Mouse (Mus musculus) hindbrain, postnatal 0 days (tissue): ENCODE measurements around the gene Olfr551. TPM values are rescaled to one million over a fixed set of nuclear protein-coding genes. Genes with fewer than 3 reads are reported as not detected.

Experiments used
- ATAC-seq: fragments of 200-750 bp; cut with Nextera tagmentation; 2 replicates; pipeline ENCODE4 v1.8.0; 2017; ENCODE audit warnings: mild to moderate bottlenecking, moderate TSS enrichment, moderate library complexity
- DNase-seq: peaks from one replicate; pipeline ENCODE4 v3.0.0-alpha.2; 2015; ENCODE audit warnings: low spot score
- H3K27ac ChIP-seq: fragments of 300-500 bp; sonication (generic); 2 replicates; pipeline ENCODE4 v1.5.1; 2014; ENCODE audit warnings: mild to moderate bottlenecking
- H3K27me3 ChIP-seq: fragments of 300-500 bp; sonication (generic); 2 replicates; pipeline ENCODE4 v1.6.1; 2014; ENCODE audit warnings: low read length, mixed read lengths; ENCODE audit not compliant: insufficient read depth
- H3K36me3 ChIP-seq: fragments of 300-500 bp; sonication (generic); 2 replicates; pipeline ENCODE4 v1.6.1; 2014; ENCODE audit warnings: low read length, mixed read lengths; ENCODE audit not compliant: insufficient read depth
- H3K4me1 ChIP-seq: fragments of 300-500 bp; sonication (generic); 2 replicates; pipeline ENCODE4 v1.6.1; 2014; ENCODE audit warnings: antibody characterized with exemption, low read length, mixed read lengths; ENCODE audit not compliant: insufficient read depth
- H3K4me2 ChIP-seq: fragments of 300-500 bp; sonication (generic); 2 replicates; pipeline ENCODE4 v1.6.1; 2014; ENCODE audit warnings: low read depth, mild to moderate bottlenecking, low read length, moderate library complexity, mixed read lengths
- H3K4me3 ChIP-seq: fragments of 300-500 bp; sonication (generic); 2 replicates; pipeline ENCODE4 v1.5.1; 2014; ENCODE audit warnings: low read length
- H3K9ac ChIP-seq: fragments of 300-500 bp; sonication (generic); replicated peaks from 2 replicates; pipeline ENCODE4 v1.6.1; 2014; ENCODE audit warnings: mild to moderate bottlenecking, low read length, moderate library complexity, mixed read lengths
- H3K9me3 ChIP-seq: fragments of 300-500 bp; sonication (generic); 2 replicates; pipeline ENCODE4 v1.6.1; 2016; ENCODE audit warnings: low read length, mixed read lengths
- CTCF ChIP-seq: IDR thresholded peaks from 2 replicates; pipeline ENCODE4 v1.5.1; 2016; ENCODE audit warnings: antibody characterized with exemption, control low read depth, low read depth
- WGBS: fragments of 180-500 bp; shearing (Covaris S2); extraction: QIAGEN DNeasy Blood & Tissue Kit; methylation state at CpG from one replicate; pipeline ENCODE4 v1.1.7; 2014; 5-methylcytosine and 5-hydroxymethylcytosine counted together
- polyA plus RNA-seq: library from polyadenylated mRNA; unstranded; fragments of >200 nt; fragmentation: Nextera tagmentation; extraction: Ambion mirVana; gene quantifications from 2 replicates; pipeline ENCODE4 v1.2.1, GENCODE M21; 2015
- total RNA-seq: library from RNA; depleted of rRNA; stranded (reverse); fragments of >200 nt; gene quantifications from 2 replicates; pipeline ENCODE4 v1.2.3, GENCODE M21; 2014

Olfr551 gene
- total and polyA plus RNA-seq, 2 experiments from 2014 or later, result not detected

DNA sequence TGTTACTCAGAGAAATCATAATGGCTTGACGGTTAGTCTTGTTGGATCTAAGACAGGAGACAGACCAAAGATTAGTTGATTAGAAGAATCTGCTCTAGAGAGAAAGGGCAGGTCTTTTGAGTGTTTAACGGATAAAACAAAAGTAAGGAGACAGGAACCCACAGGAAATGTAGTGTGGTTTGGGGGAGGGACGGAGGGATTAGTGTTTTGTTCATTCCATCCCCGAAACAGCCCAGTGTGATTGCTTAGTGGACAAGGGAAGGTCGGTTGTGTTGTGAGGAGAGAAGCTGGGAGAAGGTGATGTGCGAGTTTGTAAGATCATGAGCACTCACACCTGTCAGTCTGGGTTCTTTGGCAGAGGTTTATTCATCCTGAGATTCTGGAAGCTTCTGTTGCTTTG, 15.7 kb downstream of the Olfr551 start:
- H3K9me3 ChIP-seq, result no peaks in the 10 kb centered on the region
- TF ChIP-seq CTCF, result no peak
- H3K4me3 ChIP-seq, result no peak overlapping the region
- no peak overlapping the region for H3K27ac ChIP-seq
- 0 out of 2 replicates have a peak, but pooled peaks cover 4% of the 10 kb centered on the region for H3K4me1 ChIP-seq
- no peaks in the 10 kb centered on the region for H3K27me3 ChIP-seq
- 68% methylated on average over 6 of the region's 6 CpGs for WGBS
- no peak overlapping the region for H3K9ac ChIP-seq
- H3K36me3 ChIP-seq, result no peaks in the 10 kb centered on the region
- ATAC-seq (no peak), DNase-seq (no peak)
- no peak overlapping the region for H3K4me2 ChIP-seq

DNA sequence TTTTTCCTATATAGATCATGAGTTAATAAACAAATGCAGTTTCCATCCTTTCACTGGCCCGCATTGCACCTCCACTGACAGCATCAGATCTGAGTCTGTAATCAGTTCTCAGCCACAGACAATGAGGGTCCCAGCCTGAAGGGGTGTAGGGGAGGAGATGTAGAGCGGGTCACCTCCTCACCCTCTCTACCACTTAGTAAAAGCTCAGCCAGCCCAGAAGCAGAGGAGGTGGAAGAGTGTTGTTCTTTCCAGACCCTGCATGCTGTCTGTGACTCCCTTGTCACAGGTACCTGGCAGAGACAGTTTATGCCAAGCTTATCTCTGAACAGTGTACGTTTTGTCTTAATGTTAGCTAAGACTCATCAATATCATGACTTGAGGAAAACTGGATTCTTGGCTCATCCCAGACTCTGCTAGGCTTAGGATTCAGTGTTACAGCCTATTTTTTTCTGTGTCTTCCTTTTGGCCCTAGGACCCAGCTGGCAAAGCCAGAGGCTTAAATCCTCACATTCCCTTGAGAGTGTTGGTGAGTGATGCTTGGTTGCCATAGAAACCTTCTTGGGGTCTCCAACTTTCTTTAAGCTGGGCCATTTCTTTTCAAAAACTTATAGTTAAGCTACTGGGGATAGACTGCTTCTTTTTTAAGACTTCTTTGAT, 18.4 kb downstream of the Olfr551 start:
- Histone ChIP-seq H3K9me3 (no peaks in the 10 kb centered on the region), H3K36me3 (no peaks in the 10 kb centered on the region), H3K4me3 (no peak overlapping the region), H3K9ac (no peak overlapping the region), H3K27ac (no peak overlapping the region), H3K4me2 (no peak overlapping the region), H3K4me1 (0 out of 2 replicates have a peak, but pooled peaks cover 4% of the 10 kb centered on the region), H3K27me3 (no peaks in the 10 kb centered on the region)
- ATAC-seq (peak; percentile 21; the same call in 1 of the 2 replicates), DNase-seq (peak; percentile 59)
- 61% methylated on average over 3 of the region's 3 CpGs for WGBS
- no peak for TF ChIP-seq CTCF

DNA sequence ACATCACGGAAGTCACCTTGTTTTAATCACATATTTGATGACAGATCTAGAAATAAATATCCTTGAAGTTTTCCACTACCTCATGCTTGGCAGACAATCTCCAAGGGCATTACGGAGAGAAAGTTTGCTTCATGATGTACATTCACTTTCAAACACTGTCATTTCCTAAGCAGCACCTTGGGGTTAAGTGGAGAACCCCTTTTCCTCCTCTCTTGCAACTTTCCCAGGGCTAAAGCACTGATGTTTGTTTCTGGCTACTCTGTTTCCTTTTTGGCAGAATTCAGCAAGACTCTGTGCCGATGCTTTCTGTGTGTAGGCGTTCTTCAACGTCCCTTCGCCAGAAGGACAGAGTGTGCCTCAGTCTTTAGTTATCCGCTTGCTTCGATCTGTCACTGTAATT, 20.5 kb downstream of the Olfr551 start, which contains the start of gene Olfr550:
Olfr550 (plus strand) TSS at position 301 of the 400 bp plus-strand sequence.
- H3K27me3 ChIP-seq, result no peaks in the 10 kb centered on the region
- H3K9me3 ChIP-seq, result no peaks in the 10 kb centered on the region
- H3K27ac ChIP-seq, result no peak within 1 kb of the TSS
- no peaks in the 10 kb centered on the region for H3K36me3 ChIP-seq
- no peak for ATAC-seq
- no peak within 1 kb of the TSS for H3K9ac ChIP-seq
- no peak for TF ChIP-seq CTCF
- no peak within 1 kb of the TSS for H3K4me2 ChIP-seq
- no peak within 1 kb of the TSS for H3K4me3 ChIP-seq
- no peak for DNase-seq
- WGBS, result 95% methylated on average over 8 of the region's 8 CpGs
- 0 out of 2 replicates have a peak, but pooled peaks cover 4% of the 10 kb centered on the region for H3K4me1 ChIP-seq

DNA sequence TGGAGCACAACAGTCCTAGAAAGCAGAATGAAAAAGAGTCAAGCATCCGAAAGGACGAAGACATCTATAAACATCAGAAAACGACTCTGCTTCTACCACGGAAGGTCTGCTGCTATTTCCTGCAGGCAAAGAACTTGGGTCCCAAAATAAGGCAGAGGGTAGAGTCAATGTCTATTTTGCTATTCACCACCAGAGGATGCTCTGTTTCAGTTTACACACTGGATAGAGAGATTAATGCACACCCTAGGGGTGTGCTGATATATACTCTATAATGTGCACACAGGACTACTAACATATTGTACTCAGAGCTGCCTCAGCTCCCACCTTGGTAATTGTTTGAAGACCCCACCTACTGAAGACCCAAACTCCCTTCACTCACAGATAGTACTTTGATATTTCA, 25.5 kb downstream of the Olfr551 start:
- Histone ChIP-seq H3K27me3 (no peaks in the 10 kb centered on the region), H3K36me3 (no peaks in the 10 kb centered on the region), H3K4me2 (no peak overlapping the region), H3K9ac (no peak overlapping the region), H3K4me1 (no peaks in the 10 kb centered on the region), H3K27ac (no peak overlapping the region), H3K9me3 (no peaks in the 10 kb centered on the region), H3K4me3 (no peak overlapping the region)
- DNase-seq (no peak), ATAC-seq (no peak)
- no peak for TF ChIP-seq CTCF
- 94% methylated on average over 4 of the region's 4 CpGs for WGBS

DNA sequence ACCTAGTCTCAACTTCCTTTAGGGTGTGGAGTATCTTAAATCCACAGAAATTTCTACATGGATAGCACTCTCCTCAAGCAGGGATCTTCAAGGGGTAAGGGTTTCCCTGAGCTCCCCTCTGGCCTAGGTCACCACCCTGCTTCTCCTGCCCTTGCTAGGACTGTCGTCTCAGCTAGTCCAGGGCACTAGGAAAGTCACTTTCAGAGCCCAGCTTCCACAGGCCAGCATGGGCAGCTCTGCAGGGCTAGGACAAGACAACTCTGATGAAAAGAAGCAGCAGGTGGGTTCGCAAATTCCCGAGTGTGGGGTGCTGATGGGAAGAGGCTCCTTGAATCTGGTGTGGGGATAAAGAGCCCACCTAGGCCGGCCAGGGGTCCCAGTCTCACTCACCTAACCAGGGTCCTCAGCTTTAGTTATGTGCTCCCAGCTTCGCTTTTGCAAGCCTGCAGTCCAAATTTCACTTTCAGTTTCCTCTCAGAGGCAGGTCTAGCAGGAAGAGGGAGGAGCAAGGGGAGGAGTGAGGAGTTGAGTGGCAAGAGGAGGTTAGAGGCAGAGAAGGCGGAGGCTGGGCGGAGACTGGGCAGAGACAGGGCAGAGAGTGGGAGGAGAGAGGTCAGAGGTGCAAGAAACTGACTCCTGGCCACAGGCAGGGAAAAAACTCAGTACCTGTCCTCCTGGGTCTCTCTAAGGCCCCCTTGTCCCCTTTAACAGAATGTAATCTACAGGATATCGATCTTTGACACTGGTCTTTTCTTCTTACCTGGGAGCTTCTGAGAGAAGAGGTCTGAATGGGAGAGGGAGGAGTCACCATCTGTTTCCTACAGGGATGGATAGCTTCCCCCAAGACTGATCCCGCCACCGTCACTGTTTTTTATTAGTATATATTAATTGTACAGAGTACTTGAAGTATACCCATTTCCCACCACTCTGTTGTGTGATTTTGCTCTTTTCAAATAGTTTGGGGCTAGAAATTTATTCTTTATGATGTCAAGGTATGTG, 26.4 kb downstream of the Olfr551 start, which contains the start of gene Trim21:
Trim21 (minus strand) TSS at position 488 of the 999 bp plus-strand sequence.
- peak within 1 kb of the TSS; percentile 36 for H3K4me3 ChIP-seq
- no peak within 1 kb of the TSS; the same call in 1 of the 2 replicates for H3K9ac ChIP-seq
- 23% methylated on average over 10 of the region's 10 CpGs for WGBS
- no peaks in the 10 kb centered on the region for H3K36me3 ChIP-seq
- peak; percentile 36 for DNase-seq
- H3K27ac ChIP-seq, result no peak within 1 kb of the TSS
- peak; percentile 77; the same call in 1 of the 2 replicates for ATAC-seq
- peak within 1 kb of the TSS; percentile 54 for H3K4me2 ChIP-seq
- H3K9me3 ChIP-seq, result no peaks in the 10 kb centered on the region
- no peaks in the 10 kb centered on the region for H3K27me3 ChIP-seq
- H3K4me1 ChIP-seq, result no peaks in the 10 kb centered on the region
- no peak for TF ChIP-seq CTCF

DNA sequence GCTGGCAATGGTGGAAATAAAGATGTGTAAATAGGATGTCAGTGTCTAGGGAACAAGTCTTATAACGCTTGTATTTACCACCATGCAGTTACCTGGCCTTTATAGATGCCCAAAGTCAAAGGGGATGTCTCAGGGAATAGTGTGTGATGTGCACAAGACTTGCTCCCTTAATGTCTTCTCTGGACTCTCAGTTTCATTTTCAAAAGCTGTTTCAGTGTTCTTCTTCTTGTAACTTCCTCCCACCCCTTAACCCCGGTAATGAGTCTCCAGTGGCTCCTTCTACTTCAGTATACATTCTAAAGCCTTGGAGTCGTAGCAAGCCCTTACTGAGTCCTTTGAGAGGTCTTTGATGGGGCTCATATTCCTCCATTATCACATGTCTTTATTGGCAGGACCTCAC, 38.4 kb downstream of the Olfr551 start:
- no peaks in the 10 kb centered on the region for H3K4me1 ChIP-seq
- no peak overlapping the region for H3K4me3 ChIP-seq
- TF ChIP-seq CTCF, result no peak
- H3K9me3 ChIP-seq, result no peaks in the 10 kb centered on the region
- H3K36me3 ChIP-seq, result no peaks in the 10 kb centered on the region
- H3K27ac ChIP-seq, result no peak overlapping the region
- WGBS, result 85% methylated on average over 3 of the region's 3 CpGs
- H3K9ac ChIP-seq, result no peak overlapping the region
- ATAC-seq, result no peak
- no peak overlapping the region for H3K4me2 ChIP-seq
- DNase-seq, result no peak
- no peaks in the 10 kb centered on the region for H3K27me3 ChIP-seq
